Mouse (Mus musculus) liver, embryonic 14.5 days (tissue): ENCODE data around the gene Acacb.

Experiments used
- CTCF ChIP-seq: IDR thresholded peaks from 2 replicates; pipeline ENCODE4 v1.5.1; 2016; ENCODE audit warnings: antibody characterized with exemption, low read depth, control low read depth
- EP300 ChIP-seq: IDR thresholded peaks from 2 replicates; pipeline ENCODE4 v1.6.1; 2016; ENCODE audit warnings: antibody characterized with exemption, low read depth

- TF ChIP-seq CTCF: no peak
- no peak for TF ChIP-seq EP300
These were observed 16.7 kb upstream of the Acacb start for GRCm38 (mm10) chr5:114129550-114130210.
